Mouse (Mus musculus) midbrain, postnatal 0 days (tissue): Measurements from ENCODE around the gene Mip. TPM values are rescaled to one million over a fixed set of nuclear protein-coding genes. Genes with fewer than 3 reads are reported as not detected.

Experiments used
- ATAC-seq: fragments of 200-750 bp; cut with Nextera tagmentation; 2 replicates; pipeline ENCODE4 v1.8.0; 2017; ENCODE audit warnings: moderate number of reproducible peaks, mild to moderate bottlenecking, moderate TSS enrichment, moderate library complexity; ENCODE audit not compliant: low FRiP score
- DNase-seq: peaks from one replicate; pipeline ENCODE4 v3.0.0-alpha.2; 2015; ENCODE audit warnings: low spot score
- H3K27ac ChIP-seq: fragments of 300-500 bp; sonication (generic); 2 replicates; pipeline ENCODE4 v1.5.1; 2014; ENCODE audit warnings: low read depth, mild to moderate bottlenecking, low read length, mixed read lengths
- H3K27me3 ChIP-seq: fragments of 300-500 bp; sonication (generic); 2 replicates; pipeline ENCODE4 v1.6.1; 2014; ENCODE audit warnings: low read length, control low read depth, mixed read lengths; ENCODE audit not compliant: insufficient read depth
- H3K36me3 ChIP-seq: fragments of 300-500 bp; sonication (generic); 2 replicates; pipeline ENCODE4 v1.6.1; 2014; ENCODE audit warnings: low read length, control low read depth, mixed read lengths; ENCODE audit not compliant: insufficient read depth
- H3K4me1 ChIP-seq: fragments of 300-500 bp; sonication (generic); 2 replicates; pipeline ENCODE4 v1.6.1; 2014; ENCODE audit warnings: mild to moderate bottlenecking, control low read depth, antibody characterized with exemption, low read length, mixed read lengths; ENCODE audit not compliant: insufficient read depth
- H3K4me2 ChIP-seq: fragments of 300-500 bp; sonication (generic); 2 replicates; pipeline ENCODE4 v1.6.1; 2014; ENCODE audit warnings: low read depth, mild to moderate bottlenecking, low read length, mixed read lengths; ENCODE audit not compliant: poor library complexity, severe bottlenecking
- H3K4me3 ChIP-seq: fragments of 300-500 bp; sonication (generic); 2 replicates; pipeline ENCODE4 v1.5.1; 2014; ENCODE audit warnings: low read depth, mild to moderate bottlenecking, low read length, moderate library complexity
- H3K9ac ChIP-seq: fragments of 300-500 bp; sonication (generic); replicated peaks from 2 replicates; pipeline ENCODE4 v1.6.1; 2014; ENCODE audit warnings: mild to moderate bottlenecking, low read length, moderate library complexity, mixed read lengths; ENCODE audit not compliant: poor library complexity, severe bottlenecking
- H3K9me3 ChIP-seq: fragments of 300-500 bp; sonication (generic); 2 replicates; pipeline ENCODE4 v1.6.1; 2016; ENCODE audit warnings: low read length, control low read depth
- CTCF ChIP-seq: IDR thresholded peaks from 2 replicates; pipeline ENCODE4 v1.5.1; 2016; ENCODE audit warnings: antibody characterized with exemption, mild to moderate bottlenecking
- WGBS: fragments of 180-500 bp; shearing (Covaris S2); extraction: QIAGEN DNeasy Blood & Tissue Kit; methylation state at CpG from one replicate; pipeline ENCODE4 v1.1.7; 2014; 5-methylcytosine and 5-hydroxymethylcytosine counted together
- polyA plus RNA-seq: library from polyadenylated mRNA; unstranded; fragments of >200 nt; fragmentation: Nextera tagmentation; extraction: Ambion mirVana; gene quantifications from 2 replicates; pipeline ENCODE4 v1.2.1, GENCODE M21; 2015
- total RNA-seq: library from RNA; depleted of rRNA; stranded (reverse); fragments of >200 nt; gene quantifications from 2 replicates; pipeline ENCODE4 v1.2.3, GENCODE M21; 2014; rRNA removed

Gene Mip
- 0.22 TPM in 1 of 2 replicates, not detected in the other for total RNA-seq
- polyA plus RNA-seq = 0.13 TPM in 1 of 2 replicates, not detected in the other

DNA sequence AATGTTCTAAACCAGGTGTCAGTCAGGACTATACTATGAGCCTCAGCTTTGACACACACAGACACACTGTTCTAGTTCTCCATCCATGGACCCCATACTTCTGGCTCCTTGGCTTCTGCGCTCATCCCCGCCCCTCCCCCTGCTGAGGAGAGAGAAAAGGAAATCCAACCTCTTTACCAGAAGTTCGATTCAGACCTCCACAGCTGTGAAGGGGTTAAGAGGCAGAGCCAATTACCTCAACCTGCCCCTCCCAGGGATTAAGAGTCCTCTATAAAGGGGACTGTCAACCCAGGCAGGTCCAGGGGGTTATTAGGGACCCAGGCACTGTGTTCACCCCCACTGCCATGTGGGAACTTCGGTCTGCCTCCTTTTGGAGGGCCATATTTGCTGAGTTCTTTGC is at the start of gene Mip:
Mip (plus strand) TSS at position 301 of the 400 bp plus-strand sequence.
- Histone ChIP-seq H3K4me2 (no peak within 1 kb of the TSS), H3K27me3 (no peaks in the 10 kb centered on the region), H3K36me3 (no peaks in the 10 kb centered on the region), H3K9ac (no peak within 1 kb of the TSS), H3K9me3 (no peaks in the 10 kb centered on the region), H3K4me1 (no peaks in the 10 kb centered on the region), H3K4me3 (no peak within 1 kb of the TSS), H3K27ac (no peak within 1 kb of the TSS)
- no peak for TF ChIP-seq CTCF
- WGBS = 32% methylated on average over 4 of the region's 4 CpGs
- no peak for ATAC-seq
- no peak for DNase-seq

DNA sequence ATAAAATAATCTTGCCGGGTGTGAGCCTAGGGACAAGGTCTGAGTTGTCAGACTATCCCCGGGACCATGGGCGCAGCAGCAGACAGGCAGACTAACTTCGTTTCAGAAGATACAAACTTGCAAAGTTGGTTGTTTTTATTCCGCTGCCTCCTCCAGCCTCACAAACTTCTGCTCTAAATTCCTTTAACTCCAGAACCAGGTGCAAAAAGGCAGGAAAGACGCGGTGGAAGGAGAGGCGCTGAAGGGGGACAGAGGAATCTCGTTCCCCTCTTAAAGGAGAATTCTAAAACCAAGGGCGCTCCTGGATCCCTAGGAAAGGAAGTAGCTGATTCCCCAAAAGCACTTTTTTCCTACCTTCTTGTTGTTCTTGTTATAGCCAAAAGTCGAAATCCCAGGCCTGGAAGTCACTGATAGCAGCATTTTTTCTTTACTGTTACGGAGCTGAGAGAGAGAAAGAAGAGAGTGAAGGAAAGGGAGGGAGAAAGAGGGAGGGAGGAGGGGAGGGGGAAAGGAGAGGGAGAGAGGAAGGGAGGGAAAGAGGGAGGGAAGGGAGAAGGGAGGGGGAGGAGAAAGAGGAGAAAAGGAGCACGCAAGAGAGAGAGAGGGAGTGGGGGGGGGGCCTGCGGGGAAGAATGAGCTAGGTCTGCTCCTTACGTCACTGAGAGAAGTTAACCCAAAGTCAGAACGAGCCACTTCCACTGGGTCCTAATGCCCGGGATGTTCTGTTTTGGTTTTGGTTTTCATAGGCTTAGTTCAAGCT is 49.5 kb upstream of the Mip start:
- ATAC-seq (peak; percentile 68; the same call in 1 of the 2 replicates), DNase-seq (peak; percentile 85)
- Histone ChIP-seq H3K9ac (peak overlapping the region; percentile 52), H3K36me3 (no peaks in the 10 kb centered on the region), H3K4me1 (peaks cover 3% of the 10 kb centered on the region; the same call in 1 of the 2 replicates), H3K27me3 (no peaks in the 10 kb centered on the region), H3K4me3 (peak overlapping the region; percentile 42), H3K27ac (peak overlapping the region; percentile 19; the same call in 1 of the 2 replicates), H3K9me3 (no peaks in the 10 kb centered on the region), H3K4me2 (peak overlapping the region; percentile 55)
- TF ChIP-seq CTCF = no peak
- under 1% methylated on average over 17 of the region's 17 CpGs for WGBS

DNA sequence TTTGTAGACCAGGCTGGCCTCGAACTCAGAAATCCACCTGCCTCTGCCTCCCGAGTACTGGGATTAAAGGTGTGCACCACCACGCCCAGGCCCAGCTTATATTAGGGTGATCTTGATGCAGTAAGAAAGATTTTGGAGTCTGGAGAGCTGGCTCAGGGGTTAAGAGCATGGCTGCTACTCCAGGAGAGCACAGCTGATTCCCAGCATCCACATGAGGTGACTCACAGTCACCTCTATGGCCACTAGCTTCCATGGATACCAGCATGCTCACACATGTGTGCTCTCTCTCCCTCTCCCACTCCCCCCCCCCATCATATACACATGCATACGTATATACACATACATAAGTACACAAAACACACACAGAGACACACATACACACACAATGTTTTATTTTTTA is 48.3 kb upstream of the Mip start:
- DNase-seq (no peak), ATAC-seq (no peak)
- 83% methylated on average over 4 of the region's 4 CpGs for WGBS
- no peaks in the 10 kb centered on the region for H3K36me3 ChIP-seq
- H3K4me1 ChIP-seq = peaks cover 3% of the 10 kb centered on the region; the same call in 1 of the 2 replicates
- H3K4me2 ChIP-seq = no peak overlapping the region
- no peak overlapping the region for H3K4me3 ChIP-seq
- H3K27me3 ChIP-seq = no peaks in the 10 kb centered on the region
- no peak overlapping the region for H3K27ac ChIP-seq
- TF ChIP-seq CTCF = no peak
- no peak overlapping the region for H3K9ac ChIP-seq
- no peaks in the 10 kb centered on the region for H3K9me3 ChIP-seq

DNA sequence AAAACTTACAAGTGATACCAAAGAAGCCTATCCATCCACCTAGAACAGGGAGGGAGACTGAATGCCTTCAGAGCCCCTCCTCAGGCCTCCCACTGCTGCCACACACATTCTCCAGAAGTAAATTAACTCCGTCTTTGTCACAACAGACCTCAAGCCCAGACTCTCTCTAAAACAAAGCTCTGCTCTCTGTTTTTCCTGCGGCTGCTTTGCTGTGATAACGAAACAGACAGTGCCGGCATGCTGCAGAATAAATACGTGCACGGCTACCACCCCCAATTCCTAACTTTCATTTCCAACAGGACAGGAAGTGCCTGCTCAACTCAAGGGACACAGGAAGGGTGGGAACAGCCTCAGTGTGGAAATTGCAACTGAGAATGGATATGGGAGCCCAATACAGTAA is 45.6 kb upstream of the Mip start, which contains the start of gene Rbms2:
Rbms2 (minus strand) TSS at position 309 of the 400 bp plus-strand sequence.
- DNase-seq = no peak
- no peak for TF ChIP-seq CTCF
- Histone ChIP-seq H3K27me3 (no peaks in the 10 kb centered on the region), H3K9me3 (no peaks in the 10 kb centered on the region), H3K4me2 (peak within 1 kb of the TSS; percentile 4; the same call in 1 of the 2 replicates), H3K4me1 (peaks cover 3% of the 10 kb centered on the region; the same call in 1 of the 2 replicates), H3K36me3 (no peaks in the 10 kb centered on the region), H3K27ac (0 out of 2 replicates have a peak within 1 kb of the TSS, but pooled peaks have one; percentile 26), H3K9ac (0 out of 2 replicates have a peak within 1 kb of the TSS, but pooled peaks have one; percentile 8), H3K4me3 (peak within 1 kb of the TSS; percentile 5; the same call in 1 of the 2 replicates)
- ATAC-seq = no peak
- 8% methylated on average over 6 of the region's 6 CpGs for WGBS

DNA sequence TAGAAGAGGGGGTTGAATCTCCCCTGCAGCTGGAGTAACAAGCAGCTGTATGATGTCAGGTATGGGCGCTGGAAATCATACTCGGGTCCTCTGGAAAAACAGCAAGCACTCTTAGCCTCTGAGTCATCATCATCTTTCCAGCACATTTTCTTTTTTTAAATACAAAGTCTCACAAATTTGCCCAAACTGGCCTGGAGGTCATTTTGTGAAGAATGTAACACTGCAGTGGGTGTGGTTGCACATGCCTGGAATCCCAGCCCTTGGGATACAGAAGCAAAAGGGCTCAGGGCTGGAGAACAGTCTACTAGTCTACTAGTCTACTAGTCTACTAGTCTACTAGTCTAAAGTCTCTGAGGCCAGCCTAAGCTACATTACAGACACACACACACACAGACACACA is 41.3 kb upstream of the Mip start:
- Histone ChIP-seq H3K27me3 (no peaks in the 10 kb centered on the region), H3K4me3 (no peak overlapping the region), H3K36me3 (no peaks in the 10 kb centered on the region), H3K27ac (no peak overlapping the region), H3K9me3 (no peaks in the 10 kb centered on the region), H3K9ac (no peak overlapping the region), H3K4me2 (no peak overlapping the region), H3K4me1 (no peaks in the 10 kb centered on the region)
- TF ChIP-seq CTCF = no peak
- DNase-seq (no peak), ATAC-seq (no peak)
- 95% methylated on average over 2 of the region's 2 CpGs for WGBS

GRCm38 (mm10) chr10:128185277-128185940 is 40.2 kb upstream of the Mip start:
- Histone ChIP-seq H3K27ac (no peak overlapping the region), H3K9me3 (no peaks in the 10 kb centered on the region), H3K36me3 (no peaks in the 10 kb centered on the region), H3K27me3 (no peaks in the 10 kb centered on the region), H3K4me3 (no peak overlapping the region), H3K9ac (no peak overlapping the region), H3K4me2 (no peak overlapping the region), H3K4me1 (no peaks in the 10 kb centered on the region)
- DNase-seq = no peak
- ATAC-seq = no peak
- WGBS = 78% methylated on average over 6 of the region's 6 CpGs
- no peak for TF ChIP-seq CTCF
